Mouse (Mus musculus) kidney, adult 10 weeks (tissue): ENCODE data around the gene Acaa1a. TPM values are rescaled to one million over a fixed set of nuclear protein-coding genes. Genes with fewer than 3 reads are reported as not detected.

Experiments used
- polyA plus RNA-seq: library from polyadenylated mRNA; stranded (reverse); fragments of 350-450 nt; fragmentation: Illumina TruSeq; extraction: RNeasy Lipid Tissue Mini Kit (QIAGEN cat#74804); gene quantifications from one replicate; pipeline ENCODE4 v1.2.3, GENCODE M21; 2014; ENCODE audit warnings: low read depth, low replicate concordance

Gene Acaa1a
- 1.7 TPM for polyA plus RNA-seq

GRCm38 (mm10) chr9:119339558-119340211 is at the start of gene Acaa1a:
Acaa1a (plus strand) TSS chr9:119339676.

DNA sequence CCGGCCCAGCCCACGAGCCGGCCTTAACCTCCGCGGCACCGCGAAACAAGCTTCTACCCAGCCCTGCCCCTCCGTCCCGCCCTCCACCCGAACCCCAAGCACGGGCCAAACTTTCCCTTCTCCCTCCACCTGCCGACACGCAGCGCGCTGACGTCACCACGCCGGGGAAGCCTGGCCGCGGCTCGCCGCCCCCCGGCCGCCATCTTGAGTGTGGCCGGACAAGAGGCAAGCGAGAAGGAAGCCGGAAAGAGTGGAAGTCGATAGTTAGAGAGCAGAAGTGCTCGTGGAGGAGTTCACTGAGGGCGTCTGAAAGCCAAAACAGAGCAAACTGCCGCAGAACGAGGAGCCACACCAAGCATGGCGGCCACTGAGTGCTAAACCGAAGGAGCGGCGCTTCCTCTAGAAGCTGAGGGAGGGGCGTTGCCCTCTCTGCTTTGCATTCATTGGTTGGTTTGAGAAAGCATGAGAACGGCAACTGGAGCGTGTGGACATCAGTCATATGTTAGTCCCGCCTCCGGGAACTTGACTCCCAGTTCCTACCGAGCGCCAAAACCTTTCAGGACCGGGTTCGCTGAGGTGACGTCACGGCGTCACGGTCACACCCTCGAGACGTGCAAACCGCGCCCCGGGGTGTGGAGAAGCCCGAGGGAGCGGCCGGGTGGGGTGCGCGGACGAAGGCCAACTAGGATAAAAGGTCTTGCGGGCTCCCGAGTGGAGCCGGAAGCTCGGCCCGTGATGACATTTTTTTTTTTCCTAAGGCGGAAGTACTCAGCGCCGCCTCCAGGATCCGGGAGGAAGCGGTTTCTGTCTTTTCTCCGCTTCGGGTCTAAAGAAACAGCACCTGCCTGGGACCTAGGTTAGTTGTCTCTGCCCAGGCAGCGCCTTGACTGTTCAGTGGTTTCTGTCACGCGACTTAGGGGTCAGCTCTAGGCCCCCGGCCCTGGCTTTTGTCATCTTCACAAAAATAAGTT is 16.9 kb upstream of the Acaa1a start, which contains the start of gene Oxsr1:
Gene Oxsr1, minus strand, starts transcription at position 139 of the 971 bp plus-strand sequence.

GRCm38 (mm10) chr9:119340909-119341816 is 1.7 kb downstream of the Acaa1a start, which contains the start of gene Myd88:
Myd88 (minus strand) TSS chr9:119341411.

GRCm38 (mm10) chr9:119357331-119358057 is 18.0 kb downstream of the Acaa1a start, which contains the start of gene Xylb:
Xylb (plus strand) TSS chr9:119357381.

DNA sequence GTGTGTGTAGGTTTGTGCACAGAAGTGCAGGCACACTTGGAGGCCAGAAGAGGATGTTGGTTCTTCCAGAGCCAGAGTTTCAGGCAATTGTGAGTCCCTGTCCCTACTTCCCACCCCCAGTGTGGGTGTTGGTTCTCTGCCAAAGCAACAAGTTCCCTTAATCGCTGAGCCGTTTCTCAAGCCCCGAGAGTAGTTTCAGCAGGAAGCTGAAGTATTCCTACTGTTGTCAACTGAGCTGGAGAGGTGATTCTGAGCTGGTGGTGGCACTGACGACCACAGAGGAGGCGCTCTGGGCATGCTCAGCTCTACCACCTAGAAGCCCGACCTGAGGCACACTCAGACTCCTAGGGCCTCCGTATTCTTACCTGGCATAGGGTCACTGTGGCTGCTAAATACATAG is 25.8 kb downstream of the Acaa1a start, which contains the start of gene Slc22a14:
Gene Slc22a14, minus strand, starts transcription at position 270 of the 400 bp plus-strand sequence.

Other genes with a start within 250 kb of the Acaa1a start
- gene Plcd1, start 246.2 kb upstream of the Acaa1a start, polyA plus RNA-seq: 0.28 TPM
- 3.6 TPM for gene Dlec1, start 237.2 kb upstream of the Acaa1a start, polyA plus RNA-seq
- gene Acaa1b, start 182.6 kb upstream of the Acaa1a start, polyA plus RNA-seq: 4.8 TPM
- gene Gm47289, start 180.5 kb upstream of the Acaa1a start, polyA plus RNA-seq: not detected
- 3.5 TPM for gene Slc22a13, start 130.6 kb upstream of the Acaa1a start, polyA plus RNA-seq
- 35.1 TPM for gene Oxsr1, start 17.2 kb upstream of the Acaa1a start, polyA plus RNA-seq
- gene Myd88, start 1.7 kb downstream of the Acaa1a start, polyA plus RNA-seq: 4.1 TPM
- 128 TPM for gene Xylb, start 17.7 kb downstream of the Acaa1a start, polyA plus RNA-seq
- 1.2 TPM for gene Slc22a14, start 25.9 kb downstream of the Acaa1a start, polyA plus RNA-seq
- 0.53 TPM for gene Acvr2b, start 62.4 kb downstream of the Acaa1a start, polyA plus RNA-seq
- gene Exog, start 105.3 kb downstream of the Acaa1a start, polyA plus RNA-seq: 1.5 TPM
- gene Scn5a, start 239.3 kb downstream of the Acaa1a start, polyA plus RNA-seq: 0.08 TPM